ENCODE assay signal across 11 mouse cellular contexts in the genomic region with DNA sequence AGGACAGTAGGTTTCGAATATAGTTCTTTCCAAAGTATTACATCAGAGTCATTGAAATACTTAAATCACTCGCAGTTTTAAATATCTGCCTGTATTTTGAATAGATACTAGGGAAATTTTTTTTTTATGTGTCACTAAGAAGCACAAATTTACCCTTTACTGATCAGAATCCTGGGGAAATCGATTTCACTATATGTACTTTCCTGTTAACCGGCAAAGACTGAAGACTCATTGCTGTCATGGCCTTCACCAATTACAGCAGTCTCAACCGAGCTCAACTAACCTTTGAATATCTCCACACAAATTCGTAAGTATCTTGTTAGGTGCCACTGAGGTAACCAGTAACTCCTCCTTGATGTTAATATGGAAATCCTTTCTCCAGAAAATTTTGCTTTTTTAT. TPM values are rescaled to one million over a fixed set of nuclear protein-coding genes. Genes with fewer than 3 reads are reported as not detected.
A peak's percentile ranks its signal among the peaks of the same experiment; 100 is the strongest.
DNase-seq lines count a peak whose midpoint lies in the region; ATAC-seq and TF ChIP-seq lines count a peak whose summit lies in the region.
"Had no signal": no experiment of that assay in that cellular context is flagged by ENCODE, and none has a peak within 500 bp of the region (broad histone marks: within the 10 kb centered on the region; RNA-seq: fewer than 3 reads in every experiment).

No protein-coding gene starts in this region.

- DNase-seq in heart, adult 8-10 months (ENCODE audit: low spot score): no peak
- DNase-seq in midbrain, embryonic 10.5 days (ENCODE audit: low spot score): no peak
- DNase-seq in cerebellum, adult 18-20 months: no peak
- DNase-seq in ovary, postnatal 14 days (ENCODE audit: low spot score): no peak
- no peak for DNase-seq in embryo, embryonic 10.5 days (ENCODE audit: low spot score)
- DNase-seq: B cell, adult 2 months; gastrocnemius, postnatal 10 days; lung, postnatal 14 days had no signal

- H3K27me3 ChIP-seq in heart, embryonic 12.5 days (replicated peaks): no peaks in the 10 kb centered on the region
- no peaks in the 10 kb centered on the region for H3K27me3 ChIP-seq in ES-Bruce4 (ENCODE audit: control insufficient read depth, insufficient read depth, low read length, poor library complexity, severe bottlenecking)
- no peaks in the 10 kb centered on the region for H3K27me3 ChIP-seq in hindbrain, embryonic 12.5 days
- H3K27me3 ChIP-seq in midbrain, embryonic 10.5 days (ENCODE audit: low read depth, poor library complexity, severe bottlenecking): no peaks in the 10 kb centered on the region

- no peak for ATAC-seq in heart, embryonic 12.5 days (ENCODE audit: insufficient number of reproducible peaks, low FRiP score)
- no peak for ATAC-seq in hindbrain, embryonic 12.5 days (ENCODE audit: low FRiP score)

- peak overlapping the region; percentile 79; the same call in 1 of the 2 replicates for H3K9ac ChIP-seq in heart, embryonic 12.5 days
- peak overlapping the region; percentile 97; the same call in 1 of the 2 replicates for H3K9ac ChIP-seq in ES-Bruce4 (ENCODE audit: low read depth, poor library complexity, severe bottlenecking)
- no peak overlapping the region for H3K9ac ChIP-seq in hindbrain, embryonic 12.5 days

- no peak for TF ChIP-seq CTCF in ES-Bruce4 (IDR thresholded peaks at IDR 0.05; ENCODE audit: low read depth, low read length)

- peaks cover 23% of the 10 kb centered on the region for H3K36me3 ChIP-seq in heart, embryonic 12.5 days
- peaks cover 22% of the 10 kb centered on the region for H3K36me3 ChIP-seq in ES-Bruce4 (ENCODE audit: control insufficient read depth, insufficient read depth, low read length, poor library complexity, severe bottlenecking)
- H3K36me3 ChIP-seq in hindbrain, embryonic 12.5 days: peaks cover 23% of the 10 kb centered on the region
- H3K36me3 ChIP-seq in midbrain, embryonic 10.5 days: peaks cover 79% of the 10 kb centered on the region

- H3K9me3 ChIP-seq in heart, embryonic 12.5 days (replicated peaks): no peaks in the 10 kb centered on the region
- H3K9me3 ChIP-seq in ES-Bruce4 (replicated peaks; ENCODE audit: control insufficient read depth, insufficient read depth, low read length, poor library complexity, severe bottlenecking): peaks cover 5% of the 10 kb centered on the region
- H3K9me3 ChIP-seq in hindbrain, embryonic 12.5 days (replicated peaks): peaks cover 8% of the 10 kb centered on the region
- peaks cover 45% of the 10 kb centered on the region for H3K9me3 ChIP-seq in midbrain, embryonic 10.5 days (replicated peaks)

- peak overlapping the region; percentile 82 for H3K4me2 ChIP-seq in heart, embryonic 12.5 days
- peak overlapping the region; percentile 76 for H3K4me2 ChIP-seq in hindbrain, embryonic 12.5 days (replicated peaks)

- H3K4me3 ChIP-seq in heart, embryonic 12.5 days: peak overlapping the region; percentile 99
- H3K4me3 ChIP-seq in ES-Bruce4 (ENCODE audit: low read depth, low read length): no peak overlapping the region
- peak overlapping the region; percentile 91 for H3K4me3 ChIP-seq in hindbrain, embryonic 12.5 days
- peak overlapping the region; percentile 85 for H3K4me3 ChIP-seq in midbrain, embryonic 10.5 days

- H3K27ac ChIP-seq in heart, embryonic 12.5 days (ENCODE audit: poor library complexity, severe bottlenecking): peak overlapping the region; percentile 84; the same call in 1 of the 2 replicates
- no peak overlapping the region for H3K27ac ChIP-seq in ES-Bruce4 (ENCODE audit: insufficient read depth, low read length)
- no peak overlapping the region for H3K27ac ChIP-seq in hindbrain, embryonic 12.5 days
- H3K27ac ChIP-seq in midbrain, embryonic 10.5 days (replicated peaks): no peak overlapping the region

- no peak for TF ChIP-seq EP300 in ES-Bruce4 (IDR thresholded peaks at IDR 0.05; ENCODE audit: insufficient read depth, low read depth, low read length)

- no peak for TF ChIP-seq POLR2A in ES-Bruce4 (IDR thresholded peaks at IDR 0.05; ENCODE audit: insufficient read depth, low read length)

- WGBS in heart, embryonic 12.5 days: 89% methylated on average over 6 of the region's 6 CpGs
- WGBS in hindbrain, embryonic 12.5 days: 95% methylated on average over 6 of the region's 6 CpGs
- WGBS in midbrain, embryonic 10.5 days: 93% methylated on average over 6 of the region's 6 CpGs

- peaks cover 10% of the 10 kb centered on the region for H3K4me1 ChIP-seq in heart, embryonic 12.5 days (replicated peaks)
- H3K4me1 ChIP-seq in ES-Bruce4 (ENCODE audit: control insufficient read depth, insufficient read depth, low read length): no peaks in the 10 kb centered on the region
- peaks cover 17% of the 10 kb centered on the region for H3K4me1 ChIP-seq in hindbrain, embryonic 12.5 days
- H3K4me1 ChIP-seq in midbrain, embryonic 10.5 days: peaks cover 18% of the 10 kb centered on the region

RNA-seq across cellular contexts. Expression of gene Morc2a, which starts 1.1 kb away (rescaled TPM):
- polyA plus RNA-seq in heart, embryonic 12.5 days (2016; fragmentation: Nextera tagmentation; extraction: Ambion mirVana): 33.3 TPM in 2 replicates
- 10 to 100 TPM; 18.5 to 20.2 (median 18.7) TPM for total RNA-seq in heart, adult 8-10 months (2022)
- 38.6 and 41.8 TPM in 2 replicates for polyA plus RNA-seq in ES-Bruce4 (2011; ENCODE audit: insufficient read depth, insufficient read length, low read depth, missing spikeins)
- 54.0 and 58.9 TPM in 2 replicates for polyA plus RNA-seq in hindbrain, embryonic 12.5 days (2016; fragmentation: Nextera tagmentation; extraction: Ambion mirVana)
- 35.6 and 40.7 TPM in 2 replicates for polyA plus RNA-seq in midbrain, embryonic 10.5 days (2016; fragmentation: Nextera tagmentation; extraction: Ambion mirVana)
